Mouse (Mus musculus): ENCODE measurements around the gene Pycr1. TPM values are rescaled to one million over a fixed set of nuclear protein-coding genes. Genes with fewer than 3 reads are reported as not detected.

Gene Pycr1
- total and polyA plus RNA-seq, 2 experiments from 2014 or later = 2.1 to 6.3 TPM

DNA sequence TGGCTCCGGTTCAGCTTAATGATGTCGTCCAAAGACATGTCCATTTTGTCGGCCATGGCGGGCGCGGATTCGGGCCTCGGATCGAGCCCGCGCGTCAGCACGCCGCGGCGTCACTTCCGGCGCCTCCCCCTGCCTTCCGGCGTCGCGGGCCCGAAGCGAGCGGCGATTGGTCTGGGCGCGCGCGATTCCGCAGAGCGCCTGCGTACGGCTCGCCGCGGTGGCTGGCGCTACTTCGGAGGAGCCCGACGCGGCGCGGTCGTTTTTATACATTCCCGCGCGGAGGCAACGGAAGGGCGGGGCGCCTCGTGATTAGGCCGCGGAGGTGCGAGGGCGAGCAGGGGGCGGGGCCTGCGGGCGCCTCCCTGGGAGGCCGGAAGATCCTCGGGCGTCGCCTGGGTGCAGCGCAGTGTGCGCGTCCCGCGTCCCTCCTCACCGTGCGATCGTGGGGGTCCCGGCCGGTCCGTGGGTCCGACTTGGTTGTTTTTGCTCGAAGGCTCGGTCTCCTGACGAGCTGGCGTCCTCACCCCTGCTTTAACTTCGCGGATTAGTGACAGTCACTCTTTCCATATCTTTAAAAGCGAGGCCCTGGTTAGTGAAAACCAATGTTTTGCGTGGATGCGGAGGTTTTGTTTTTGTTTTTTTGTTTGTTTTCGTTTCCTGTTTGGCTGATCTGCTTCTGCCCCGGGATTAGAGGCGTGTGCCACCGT, 45.1 kb downstream of the Pycr1 start, which contains the start of the genes Alyref and Anapc11:
Gene Alyref, minus strand, starts transcription at position 83 of the 707 bp plus-strand sequence.
Gene Anapc11, plus strand, starts transcription at position 139 of the 707 bp plus-strand sequence.
- Histone ChIP-seq H3K9me3 (replicated peaks; ENCODE audit: control insufficient read depth, low read length) (no peaks in the 10 kb centered on the region), H3K27ac (ENCODE audit: low read depth) (peak within 1 kb of the TSS; percentile 90), H3K4me2 (ENCODE audit: low read depth, low read length) (peak within 1 kb of the TSS; percentile 92), H3K36me3 (replicated peaks; ENCODE audit: control insufficient read depth, insufficient read depth, low read length) (peaks cover 59% of the 10 kb centered on the region), H3K4me3 (ENCODE audit: low read depth, low read length) (peak within 1 kb of the TSS; percentile 89), H3K4me1 (ENCODE audit: control insufficient read depth, insufficient read depth) (peaks cover 12% of the 10 kb centered on the region), H3K9ac (replicated peaks; ENCODE audit: low read depth, low read length) (peak within 1 kb of the TSS; percentile 97), H3K27me3 (ENCODE audit: control insufficient read depth, insufficient read depth, low read length) (no peaks in the 10 kb centered on the region)
- TF ChIP-seq CTCF (IDR thresholded peaks at IDR 0.05; ENCODE audit: low read depth) (no peak), EP300 (IDR thresholded peaks at IDR 0.05; ENCODE audit: low read depth) (peak; percentile 82; the same call in 1 of the 2 replicates)
- ATAC-seq (ENCODE audit: insufficient read depth, low read depth) (peak; percentile 97), DNase-seq (ENCODE audit: low spot score) (peak; percentile 94)
- WGBS = under 1% methylated on average over 87 of the region's 88 CpGs

DNA sequence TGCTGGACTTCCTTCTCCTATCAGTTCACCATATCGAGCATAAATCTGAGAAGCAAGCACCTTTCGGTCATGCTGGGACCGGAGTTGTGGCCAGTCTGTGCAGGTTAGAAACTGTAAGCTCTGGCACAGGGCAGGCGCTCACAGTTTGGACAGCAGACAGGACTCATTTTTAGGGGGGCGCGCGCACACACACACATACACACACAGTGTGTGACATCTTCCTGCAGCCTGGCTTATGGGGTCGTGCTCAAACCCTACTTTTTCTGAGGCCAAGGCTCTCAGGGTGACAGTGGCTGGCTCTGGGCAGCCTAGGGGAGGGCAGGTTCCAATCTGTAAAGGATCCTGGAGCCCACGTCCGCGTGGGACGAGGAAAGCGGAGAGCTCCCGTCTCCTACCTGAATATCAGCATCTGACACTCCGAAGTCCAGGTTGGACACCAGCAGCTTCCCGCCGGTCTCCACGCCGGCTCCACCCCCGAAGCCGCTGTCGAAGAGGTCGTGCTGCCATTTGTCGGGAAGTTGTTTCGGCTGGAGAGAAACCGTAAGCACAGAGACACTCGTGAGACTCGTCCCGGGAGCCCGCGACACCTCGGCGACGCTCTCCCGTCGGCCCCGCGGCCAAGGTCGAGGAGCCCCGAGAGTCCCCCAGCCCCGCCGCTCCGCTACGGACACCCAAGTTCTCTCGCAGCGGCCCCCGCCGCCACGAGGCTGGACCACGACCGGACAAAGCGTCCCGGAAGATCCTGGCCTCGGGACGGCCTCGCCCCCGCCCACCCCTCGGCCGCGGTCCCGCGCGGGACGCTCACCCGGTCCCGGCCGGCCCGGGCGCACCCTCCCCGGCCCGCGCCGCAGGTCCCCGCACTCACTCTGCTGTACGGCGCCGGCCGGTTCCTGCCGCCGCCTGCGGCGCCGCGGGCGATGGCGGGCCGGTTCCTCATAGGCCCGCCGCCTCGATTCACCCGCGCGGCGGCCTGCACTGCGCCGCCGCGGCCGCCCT, 46.0 kb downstream of the Pycr1 start:
- peak; percentile 36 for ATAC-seq (ENCODE audit: insufficient read depth, low read depth)

DNA sequence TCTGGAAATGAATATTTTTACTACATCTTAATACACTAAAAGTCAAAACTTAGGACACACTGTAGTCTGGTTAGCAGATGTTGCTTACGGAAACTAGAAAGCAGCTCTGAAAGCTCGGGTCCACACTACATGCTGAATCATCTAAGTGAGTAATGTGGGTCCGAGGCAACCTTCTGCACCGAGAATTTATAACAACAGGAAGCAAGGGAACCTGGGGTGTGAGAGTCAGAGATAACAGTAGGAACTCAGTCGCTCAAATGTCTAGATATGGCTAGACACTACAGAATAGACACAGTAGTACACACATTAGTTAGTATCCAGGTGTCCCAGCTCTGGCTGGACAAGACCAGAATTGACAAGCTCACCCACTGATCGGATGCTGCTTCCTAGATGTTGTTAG, 55.0 kb downstream of the Pycr1 start:
- WGBS = 78% methylated on average over 6 of the region's 6 CpGs
- no peak for TF ChIP-seq CTCF (IDR thresholded peaks at IDR 0.05; ENCODE audit: low read depth)
- TF ChIP-seq EP300 (IDR thresholded peaks at IDR 0.05; ENCODE audit: low read depth) = no peak
- Histone ChIP-seq H3K9me3 (replicated peaks; ENCODE audit: control insufficient read depth, low read length) (no peaks in the 10 kb centered on the region), H3K27ac (ENCODE audit: low read depth) (no peak overlapping the region), H3K36me3 (replicated peaks; ENCODE audit: control insufficient read depth, insufficient read depth, low read length) (peaks cover 88% of the 10 kb centered on the region), H3K27me3 (ENCODE audit: control insufficient read depth, insufficient read depth, low read length) (no peaks in the 10 kb centered on the region), H3K4me1 (ENCODE audit: control insufficient read depth, insufficient read depth) (no peaks in the 10 kb centered on the region), H3K4me3 (ENCODE audit: low read depth, low read length) (no peak overlapping the region), H3K4me2 (ENCODE audit: low read depth, low read length) (no peak overlapping the region), H3K9ac (replicated peaks; ENCODE audit: low read depth, low read length) (no peak overlapping the region)
- no peak for ATAC-seq (ENCODE audit: insufficient read depth, low read depth)
- DNase-seq (ENCODE audit: low spot score) = no peak

More for the DNA sequence above, 46.0 kb downstream of the Pycr1 start:
- Histone ChIP-seq H3K27ac (ENCODE audit: low read depth) (peak overlapping the region; percentile 90), H3K4me2 (ENCODE audit: low read depth, low read length) (peak overlapping the region; percentile 92), H3K9me3 (replicated peaks; ENCODE audit: control insufficient read depth, low read length) (no peaks in the 10 kb centered on the region), H3K4me3 (ENCODE audit: low read depth, low read length) (peak overlapping the region; percentile 89), H3K9ac (replicated peaks; ENCODE audit: low read depth, low read length) (peak overlapping the region; percentile 97), H3K4me1 (ENCODE audit: control insufficient read depth, insufficient read depth) (peaks cover 12% of the 10 kb centered on the region), H3K36me3 (replicated peaks; ENCODE audit: control insufficient read depth, insufficient read depth, low read length) (peaks cover 58% of the 10 kb centered on the region), H3K27me3 (ENCODE audit: control insufficient read depth, insufficient read depth, low read length) (no peaks in the 10 kb centered on the region)
- DNase-seq (ENCODE audit: low spot score) = peak; percentile 41
- no peak for TF ChIP-seq EP300 (IDR thresholded peaks at IDR 0.05; ENCODE audit: low read depth)
- TF ChIP-seq CTCF (IDR thresholded peaks at IDR 0.05; ENCODE audit: low read depth) = no peak
- WGBS = 4% methylated on average over 82 of the region's 99 CpGs

Small RNAs within 50 kb of the gene (microRNA-seq; reads per million reads assigned to microRNA genes)
- gene Mir6936 = not detected

Other genes starting within 250 kb of the Pycr1 start
Only the 30 nearest of the 32 such genes appear.
- gene Pde6g, start 190.3 kb downstream of the Pycr1 start, total RNA-seq (2014; rRNA removed; ENCODE audit: low replicate concordance) = not detected in 2 replicates
- 0.29 and 0.33 TPM in 2 replicates for gene Pde6g, start 190.3 kb downstream of the Pycr1 start, polyA plus RNA-seq (2015; fragmentation: Nextera tagmentation; extraction: Ambion mirVana)
- 69.2 and 85.3 TPM in 2 replicates for gene Oxld1, start 185.7 kb downstream of the Pycr1 start, total RNA-seq (2014; rRNA removed; ENCODE audit: low replicate concordance)
- 40.1 and 45.3 TPM in 2 replicates for gene Oxld1, start 185.7 kb downstream of the Pycr1 start, polyA plus RNA-seq (2015; fragmentation: Nextera tagmentation; extraction: Ambion mirVana)
- 4.7 and 5.7 TPM in 2 replicates for gene Ccdc137, start 185.7 kb downstream of the Pycr1 start, total RNA-seq (2014; rRNA removed; ENCODE audit: low replicate concordance)
- 11.2 and 12.6 TPM in 2 replicates for gene Ccdc137, start 185.7 kb downstream of the Pycr1 start, polyA plus RNA-seq (2015; fragmentation: Nextera tagmentation; extraction: Ambion mirVana)
- gene Arl16, start 176.2 kb downstream of the Pycr1 start, total RNA-seq (2014; rRNA removed; ENCODE audit: low replicate concordance) = 35.4 and 48.3 TPM in 2 replicates
- gene Arl16, start 176.2 kb downstream of the Pycr1 start, polyA plus RNA-seq (2015; fragmentation: Nextera tagmentation; extraction: Ambion mirVana) = 25.1 and 28.2 TPM in 2 replicates
- gene Mrpl12, start 159.2 kb downstream of the Pycr1 start, total RNA-seq (2014; rRNA removed; ENCODE audit: low replicate concordance) = 119 and 161 TPM in 2 replicates
- 308 and 315 TPM in 2 replicates for gene Mrpl12, start 159.2 kb downstream of the Pycr1 start, polyA plus RNA-seq (2015; fragmentation: Nextera tagmentation; extraction: Ambion mirVana)
- gene Slc25a10, start 151.9 kb downstream of the Pycr1 start, total RNA-seq (2014; rRNA removed; ENCODE audit: low replicate concordance) = 66.8 and 74.3 TPM in 2 replicates
- gene Slc25a10, start 151.9 kb downstream of the Pycr1 start, polyA plus RNA-seq (2015; fragmentation: Nextera tagmentation; extraction: Ambion mirVana) = 30.3 and 33.8 TPM in 2 replicates
- 0.23 and 1.9 TPM in 2 replicates for gene Gcgr, start 113.1 kb downstream of the Pycr1 start, total RNA-seq (2014; rRNA removed; ENCODE audit: low replicate concordance)
- gene Gcgr, start 113.1 kb downstream of the Pycr1 start, polyA plus RNA-seq (2015; fragmentation: Nextera tagmentation; extraction: Ambion mirVana) = 0.81 and 1.3 TPM in 2 replicates
- 66.9 and 93.5 TPM in 2 replicates for gene Mcrip1, start 94.0 kb downstream of the Pycr1 start, total RNA-seq (2014; rRNA removed; ENCODE audit: low replicate concordance)
- 136 and 138 TPM in 2 replicates for gene Mcrip1, start 94.0 kb downstream of the Pycr1 start, polyA plus RNA-seq (2015; fragmentation: Nextera tagmentation; extraction: Ambion mirVana)
- gene Ppp1r27, start 92.6 kb downstream of the Pycr1 start, total RNA-seq (2014; rRNA removed; ENCODE audit: low replicate concordance) = not detected in 2 replicates
- 0.20 TPM in 1 of 2 replicates, not detected in the other for gene Ppp1r27, start 92.6 kb downstream of the Pycr1 start, polyA plus RNA-seq (2015; fragmentation: Nextera tagmentation; extraction: Ambion mirVana)
- 232 and 241 TPM in 2 replicates for gene P4hb, start 70.5 kb downstream of the Pycr1 start, total RNA-seq (2014; rRNA removed; ENCODE audit: low replicate concordance)
- 261 and 268 TPM in 2 replicates for gene P4hb, start 70.5 kb downstream of the Pycr1 start, polyA plus RNA-seq (2015; fragmentation: Nextera tagmentation; extraction: Ambion mirVana)
- gene Arhgdia, start 62.1 kb downstream of the Pycr1 start, total RNA-seq (2014; rRNA removed; ENCODE audit: low replicate concordance) = 204 and 231 TPM in 2 replicates
- gene Arhgdia, start 62.1 kb downstream of the Pycr1 start, polyA plus RNA-seq (2015; fragmentation: Nextera tagmentation; extraction: Ambion mirVana) = 239 and 245 TPM in 2 replicates
- gene Alyref, start 45.4 kb downstream of the Pycr1 start, total RNA-seq (2014; rRNA removed; ENCODE audit: low replicate concordance) = 104 and 132 TPM in 2 replicates
- gene Alyref, start 45.4 kb downstream of the Pycr1 start, polyA plus RNA-seq (2015; fragmentation: Nextera tagmentation; extraction: Ambion mirVana) = 147 and 155 TPM in 2 replicates
- 41.1 and 43.4 TPM in 2 replicates for gene Anapc11, start 45.3 kb downstream of the Pycr1 start, total RNA-seq (2014; rRNA removed; ENCODE audit: low replicate concordance)
- gene Anapc11, start 45.3 kb downstream of the Pycr1 start, polyA plus RNA-seq (2015; fragmentation: Nextera tagmentation; extraction: Ambion mirVana) = 163 and 185 TPM in 2 replicates
- 25.1 TPM in 1 of 2 replicates, not detected in the other for gene Npb, start 35.3 kb downstream of the Pycr1 start, total RNA-seq (2014; rRNA removed; ENCODE audit: low replicate concordance)
- 9.9 and 11.8 TPM in 2 replicates for gene Npb, start 35.3 kb downstream of the Pycr1 start, polyA plus RNA-seq (2015; fragmentation: Nextera tagmentation; extraction: Ambion mirVana)
- 57.5 and 76.7 TPM in 2 replicates for gene Pcyt2, start 25.8 kb downstream of the Pycr1 start, total RNA-seq (2014; rRNA removed; ENCODE audit: low replicate concordance)
- 67.5 and 69.6 TPM in 2 replicates for gene Pcyt2, start 25.8 kb downstream of the Pycr1 start, polyA plus RNA-seq (2015; fragmentation: Nextera tagmentation; extraction: Ambion mirVana)
- 12.4 and 63.2 TPM in 2 replicates for gene Sirt7, start 18.5 kb downstream of the Pycr1 start, total RNA-seq (2014; rRNA removed; ENCODE audit: low replicate concordance)
- gene Sirt7, start 18.5 kb downstream of the Pycr1 start, polyA plus RNA-seq (2015; fragmentation: Nextera tagmentation; extraction: Ambion mirVana) = 14.1 and 15.2 TPM in 2 replicates
- gene Mafg, start 10.2 kb downstream of the Pycr1 start, total RNA-seq (2014; rRNA removed; ENCODE audit: low replicate concordance) = 34.1 and 37.7 TPM in 2 replicates
- gene Mafg, start 10.2 kb downstream of the Pycr1 start, polyA plus RNA-seq (2015; fragmentation: Nextera tagmentation; extraction: Ambion mirVana) = 13.6 and 14.1 TPM in 2 replicates
- gene Myadml2, start 4.4 kb upstream of the Pycr1 start, total RNA-seq (2014; rRNA removed; ENCODE audit: low replicate concordance) = 27.8 and 29.3 TPM in 2 replicates
- 32.7 and 33.5 TPM in 2 replicates for gene Myadml2, start 4.4 kb upstream of the Pycr1 start, polyA plus RNA-seq (2015; fragmentation: Nextera tagmentation; extraction: Ambion mirVana)
- gene Notum, start 17.4 kb upstream of the Pycr1 start, total RNA-seq (2014; rRNA removed; ENCODE audit: low replicate concordance) = 0.27 TPM in 1 of 2 replicates, not detected in the other
- 0.08 and 0.16 TPM in 2 replicates for gene Notum, start 17.4 kb upstream of the Pycr1 start, polyA plus RNA-seq (2015; fragmentation: Nextera tagmentation; extraction: Ambion mirVana)
- 88.8 and 146 TPM in 2 replicates for gene Aspscr1, start 29.2 kb upstream of the Pycr1 start, total RNA-seq (2014; rRNA removed; ENCODE audit: low replicate concordance)
- 86.3 and 87.9 TPM in 2 replicates for gene Aspscr1, start 29.2 kb upstream of the Pycr1 start, polyA plus RNA-seq (2015; fragmentation: Nextera tagmentation; extraction: Ambion mirVana)
- gene Cenpx, start 70.0 kb upstream of the Pycr1 start, total RNA-seq (2014; rRNA removed; ENCODE audit: low replicate concordance) = 68.7 and 115 TPM in 2 replicates
- gene Cenpx, start 70.0 kb upstream of the Pycr1 start, polyA plus RNA-seq (2015; fragmentation: Nextera tagmentation; extraction: Ambion mirVana) = 102 and 114 TPM in 2 replicates
- 11.9 and 28.3 TPM in 2 replicates for gene Lrrc45, start 70.2 kb upstream of the Pycr1 start, total RNA-seq (2014; rRNA removed; ENCODE audit: low replicate concordance)
- gene Lrrc45, start 70.2 kb upstream of the Pycr1 start, polyA plus RNA-seq (2015; fragmentation: Nextera tagmentation; extraction: Ambion mirVana) = 12.4 and 14.2 TPM in 2 replicates
- gene Rac3, start 77.7 kb upstream of the Pycr1 start, total RNA-seq (2014; rRNA removed; ENCODE audit: low replicate concordance) = 9.2 and 12.6 TPM in 2 replicates
- gene Rac3, start 77.7 kb upstream of the Pycr1 start, polyA plus RNA-seq (2015; fragmentation: Nextera tagmentation; extraction: Ambion mirVana) = 1.4 and 1.8 TPM in 2 replicates
- 5.0 and 10.5 TPM in 2 replicates for gene Dcxr, start 83.5 kb upstream of the Pycr1 start, total RNA-seq (2014; rRNA removed; ENCODE audit: low replicate concordance)
- 8.6 and 8.7 TPM in 2 replicates for gene Dcxr, start 83.5 kb upstream of the Pycr1 start, polyA plus RNA-seq (2015; fragmentation: Nextera tagmentation; extraction: Ambion mirVana)
- gene Cbr2, start 88.3 kb upstream of the Pycr1 start, total RNA-seq (2014; rRNA removed; ENCODE audit: low replicate concordance) = 12.2 and 19.1 TPM in 2 replicates
- gene Cbr2, start 88.3 kb upstream of the Pycr1 start, polyA plus RNA-seq (2015; fragmentation: Nextera tagmentation; extraction: Ambion mirVana) = 2.4 and 43.5 TPM in 2 replicates
- 0.23 and 0.76 TPM in 2 replicates for gene Hmga1b, start 119.0 kb upstream of the Pycr1 start, total RNA-seq (2014; rRNA removed; ENCODE audit: low replicate concordance)
- gene Hmga1b, start 119.0 kb upstream of the Pycr1 start, polyA plus RNA-seq (2015; fragmentation: Nextera tagmentation; extraction: Ambion mirVana) = 1.2 and 1.3 TPM in 2 replicates
- 14.5 and 26.4 TPM in 2 replicates for gene Rfng, start 140.4 kb upstream of the Pycr1 start, total RNA-seq (2014; rRNA removed; ENCODE audit: low replicate concordance)
- gene Rfng, start 140.4 kb upstream of the Pycr1 start, polyA plus RNA-seq (2015; fragmentation: Nextera tagmentation; extraction: Ambion mirVana) = 15.3 and 17.0 TPM in 2 replicates
- gene Gps1, start 140.5 kb upstream of the Pycr1 start, total RNA-seq (2014; rRNA removed; ENCODE audit: low replicate concordance) = 120 and 125 TPM in 2 replicates
- gene Gps1, start 140.5 kb upstream of the Pycr1 start, polyA plus RNA-seq (2015; fragmentation: Nextera tagmentation; extraction: Ambion mirVana) = 94.2 and 94.4 TPM in 2 replicates
- 42.2 and 47.1 TPM in 2 replicates for gene Dus1l, start 152.6 kb upstream of the Pycr1 start, total RNA-seq (2014; rRNA removed; ENCODE audit: low replicate concordance)
- 35.6 and 40.2 TPM in 2 replicates for gene Dus1l, start 152.6 kb upstream of the Pycr1 start, polyA plus RNA-seq (2015; fragmentation: Nextera tagmentation; extraction: Ambion mirVana)
- 79.2 and 90.4 TPM in 2 replicates for gene Fasn, start 180.8 kb upstream of the Pycr1 start, total RNA-seq (2014; rRNA removed; ENCODE audit: low replicate concordance)
- 10.8 and 14.1 TPM in 2 replicates for gene Fasn, start 180.8 kb upstream of the Pycr1 start, polyA plus RNA-seq (2015; fragmentation: Nextera tagmentation; extraction: Ambion mirVana)

Data from heart, postnatal 0 days (tissue).